ENCODE assay signal across 9 mouse cellular contexts in genomic region chr2:153609058-153609457, GRCm38 (mm10). TPM values are rescaled to one million over a fixed set of nuclear protein-coding genes. Genes with fewer than 3 reads are reported as not detected.
DNase-seq lines count a peak whose midpoint lies in the region; ATAC-seq and TF ChIP-seq lines count a peak whose summit lies in the region.
"Had no signal": no experiment of that assay in that cellular context is flagged by ENCODE, and none has a peak within 500 bp of the region (broad histone marks: within the 10 kb centered on the region; RNA-seq: fewer than 3 reads in every experiment).

No protein-coding gene starts in this region.

- TF ChIP-seq CTCF in hindbrain, postnatal 0 days (IDR thresholded peaks at IDR 0.05; ENCODE audit: low read depth): no peak

- H3K9me3 ChIP-seq in hindbrain, postnatal 0 days (ENCODE audit: low read length): no peaks in the 10 kb centered on the region
- H3K9me3 ChIP-seq in hindbrain, embryonic 14.5 days (ENCODE audit: control insufficient read depth, low read length): no peaks in the 10 kb centered on the region

- no peaks in the 10 kb centered on the region for H3K27me3 ChIP-seq in hindbrain, postnatal 0 days (ENCODE audit: insufficient read depth, low read length)
- H3K27me3 ChIP-seq in hindbrain, embryonic 14.5 days (ENCODE audit: control insufficient read depth, insufficient read depth, low read length): no peaks in the 10 kb centered on the region
- H3K27me3 ChIP-seq: Patski had no signal

- no peak overlapping the region for H3K9ac ChIP-seq in hindbrain, postnatal 0 days (replicated peaks; ENCODE audit: low read length)
- H3K9ac ChIP-seq in hindbrain, embryonic 14.5 days: no peak overlapping the region

- ATAC-seq in cerebellum, adult (ENCODE audit: insufficient number of reproducible peaks, low FRiP score, low TSS enrichment): no peak
- no peak for ATAC-seq in hindbrain, postnatal 0 days
- ATAC-seq in hindbrain, embryonic 14.5 days (ENCODE audit: low FRiP score): no peak

- 36% methylated on average over 8 of the region's 8 CpGs for WGBS in hindbrain, postnatal 0 days
- WGBS in hindbrain, embryonic 14.5 days: 45% methylated on average over 8 of the region's 8 CpGs

- H3K4me1 ChIP-seq in hindbrain, postnatal 0 days (ENCODE audit: insufficient read depth, low read length): peaks cover 8% of the 10 kb centered on the region; the same call in 1 of the 2 replicates
- peaks cover 5% of the 10 kb centered on the region; the same call in 1 of the 2 replicates for H3K4me1 ChIP-seq in hindbrain, embryonic 14.5 days (replicated peaks; ENCODE audit: control insufficient read depth, insufficient read depth, low read length)

- H3K4me3 ChIP-seq in hindbrain, postnatal 0 days (ENCODE audit: low read length): no peak overlapping the region
- no peak overlapping the region for H3K4me3 ChIP-seq in hindbrain, embryonic 14.5 days (replicated peaks; ENCODE audit: low read length)

- peak; percentile 27 to 44 for DNase-seq in cerebellum, adult 18-20 months
- peak; percentile 30 for DNase-seq in hindbrain, postnatal 0 days (ENCODE audit: low spot score)
- no peak for DNase-seq in hindbrain, embryonic 14.5 days (ENCODE audit: low spot score)
- peak; percentile 76 for DNase-seq in adrenal gland, adult 8-10 months
- DNase-seq in kidney, postnatal 36 days: peak; percentile 56 to 68
- no peak for DNase-seq in thymus, postnatal 0 days (ENCODE audit: low spot score)
- no peak for DNase-seq in embryo, embryonic 9.5 days (ENCODE audit: extremely low spot score)

- H3K4me2 ChIP-seq in hindbrain, postnatal 0 days (ENCODE audit: low read depth, low read length): no peak overlapping the region
- H3K4me2 ChIP-seq in hindbrain, embryonic 14.5 days (replicated peaks): no peak overlapping the region

- no peaks in the 10 kb centered on the region for H3K36me3 ChIP-seq in hindbrain, postnatal 0 days (ENCODE audit: insufficient read depth, low read length)
- no peaks in the 10 kb centered on the region for H3K36me3 ChIP-seq in hindbrain, embryonic 14.5 days (replicated peaks; ENCODE audit: control insufficient read depth, insufficient read depth)

- no peak overlapping the region for H3K27ac ChIP-seq in hindbrain, postnatal 0 days
- H3K27ac ChIP-seq in hindbrain, embryonic 14.5 days: no peak overlapping the region

RNA-seq across cellular contexts. Expression of gene Commd7, which starts 23.5 kb away (rescaled TPM):
- 21.2 and 25.7 TPM in 2 replicates for total RNA-seq in hindbrain, postnatal 0 days (2014; rRNA removed)
- 88.0 and 93.4 TPM in 2 replicates for polyA plus RNA-seq in hindbrain, postnatal 0 days (2015; fragmentation: Nextera tagmentation; extraction: Ambion mirVana)
- polyA plus RNA-seq in hindbrain, embryonic 14.5 days (2014; fragmentation: Nextera tagmentation; extraction: Ambion mirVana): 78.6 and 79.8 TPM in 2 replicates
- 10 to 100 TPM; 39.0 to 48.0 (median 45.0) TPM for total RNA-seq in adrenal gland, adult 8-10 months (2022)
- 88.5 and 89.0 TPM in 2 replicates for polyA plus RNA-seq in thymus, postnatal 0 days (2015; fragmentation: Nextera tagmentation; extraction: Ambion mirVana)

RNA-seq across cellular contexts. Expression of gene Dnmt3b, which starts 40.2 kb away (rescaled TPM):
- total RNA-seq in hindbrain, postnatal 0 days (2014; rRNA removed): 2.5 and 2.9 TPM in 2 replicates
- 2.7 and 2.8 TPM in 2 replicates for polyA plus RNA-seq in hindbrain, postnatal 0 days (2015; fragmentation: Nextera tagmentation; extraction: Ambion mirVana)
- polyA plus RNA-seq in hindbrain, embryonic 14.5 days (2014; fragmentation: Nextera tagmentation; extraction: Ambion mirVana): 4.2 and 4.3 TPM in 2 replicates
- 1 to 10 TPM; 2.1 to 3.9 (median 2.8) TPM for total RNA-seq in adrenal gland, adult 8-10 months (2022)
- polyA plus RNA-seq in thymus, postnatal 0 days (2015; fragmentation: Nextera tagmentation; extraction: Ambion mirVana): 17.9 and 19.3 TPM in 2 replicates

Comparison
In these comparisons a context has a peak if more than half of its experiments do, and no peak if none do; other contexts are left out.
1. DNase-seq: peak in cerebellum, adult 18-20 months (2 of 2), hindbrain, postnatal 0 days (single experiment), adrenal gland, adult 8-10 months (single experiment) and kidney, postnatal 36 days (2 of 2); none in hindbrain, embryonic 14.5 days (single experiment), thymus, postnatal 0 days (single experiment) and embryo, embryonic 9.5 days (single experiment).